In the genomic region with DNA sequence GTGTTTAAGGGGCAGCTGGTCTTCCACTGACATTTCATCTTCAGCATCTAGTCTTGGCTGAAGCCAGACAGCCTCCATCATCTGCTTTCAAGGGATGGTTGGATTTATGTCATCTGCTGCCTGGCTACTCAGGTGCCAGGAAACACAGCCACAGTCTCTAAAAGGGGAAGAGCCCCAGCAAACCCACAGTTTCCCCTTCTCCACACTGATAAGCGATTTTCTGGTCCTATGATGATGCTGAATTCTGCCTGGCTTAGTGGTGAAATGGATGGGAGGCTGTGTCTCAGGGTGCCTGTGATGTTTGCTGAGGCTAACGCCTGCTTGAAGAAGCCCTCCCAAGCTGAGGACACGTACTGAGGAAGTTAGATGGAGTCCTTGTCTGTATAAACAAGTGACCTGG, we compare ENCODE assay signal across 18 mouse cellular contexts.
"Had no signal": no experiment of that assay in that cellular context is flagged by ENCODE, and none has a peak within 500 bp of the region (broad histone marks: within the 10 kb centered on the region; RNA-seq: fewer than 3 reads in every experiment).

No protein-coding gene starts in this region.

- H3K27ac ChIP-seq: kidney, embryonic 15.5 days; left cerebral cortex, adult 2 months; liver, embryonic 13.5 days; midbrain, embryonic 12.5 days; neural tube, embryonic 13.5 days had no signal

- H3K27me3 ChIP-seq: kidney, embryonic 15.5 days; liver, embryonic 13.5 days; midbrain, embryonic 12.5 days; neural tube, embryonic 13.5 days had no signal

- DNase-seq: kidney, postnatal 10 days; kidney, postnatal 4 days; layer of hippocampus, adult 9-11 months; layer of hippocampus, postnatal 36 days; liver, embryonic 13.5 days; lung, adult 2 months; lung, postnatal 14 days; lung, postnatal 4 days; retina, postnatal 1 day; thymus, adult 2 months; thymus, postnatal 14 days; thymus, postnatal 4 days had no signal

- H3K4me2 ChIP-seq: kidney, embryonic 15.5 days; liver, embryonic 13.5 days; midbrain, embryonic 12.5 days; neural tube, embryonic 13.5 days had no signal

- ATAC-seq: midbrain, embryonic 16.5 days had no signal

- H3K9me3 ChIP-seq: neural tube, embryonic 13.5 days had no signal

- H3K4me3 ChIP-seq: kidney, embryonic 15.5 days; left cerebral cortex, adult 2 months; liver, embryonic 13.5 days; midbrain, embryonic 12.5 days; myocyte; neural tube, embryonic 13.5 days had no signal

- H3K9ac ChIP-seq: kidney, embryonic 15.5 days; liver, embryonic 13.5 days; midbrain, embryonic 12.5 days; neural tube, embryonic 13.5 days had no signal

- H3K4me1 ChIP-seq: liver, embryonic 13.5 days; midbrain, embryonic 12.5 days had no signal

- H3K36me3 ChIP-seq: kidney, embryonic 15.5 days; liver, embryonic 13.5 days; midbrain, embryonic 12.5 days; neural tube, embryonic 13.5 days had no signal
